ENCODE assay signal across 8 mouse cellular contexts in genomic region chr17:36835591-36836426, GRCm38 (mm10). TPM values are rescaled to one million over a fixed set of nuclear protein-coding genes. Genes with fewer than 3 reads are reported as not detected.
DNase-seq lines count a peak whose midpoint lies in the region; ATAC-seq and TF ChIP-seq lines count a peak whose summit lies in the region.

No protein-coding gene starts in this region.

- H3K4me1 ChIP-seq in embryonic fibroblast, embryonic 13.5 days (ENCODE audit: control insufficient read depth, insufficient read depth, low read length) = peaks cover 3% of the 10 kb centered on the region; the same call in 1 of the 2 replicates
- 0 out of 2 replicates have a peak, but pooled peaks cover 4% of the 10 kb centered on the region for H3K4me1 ChIP-seq in midbrain, postnatal 0 days (ENCODE audit: insufficient read depth, low read length)
- peaks cover 10% of the 10 kb centered on the region for H3K4me1 ChIP-seq in stomach, embryonic 15.5 days

- H3K9me3 ChIP-seq in midbrain, postnatal 0 days (ENCODE audit: low read length) = no peaks in the 10 kb centered on the region
- no peaks in the 10 kb centered on the region for H3K9me3 ChIP-seq in stomach, embryonic 15.5 days

- peak overlapping the region; percentile 56 for H3K4me2 ChIP-seq in midbrain, postnatal 0 days (ENCODE audit: low read depth, low read length, poor library complexity, severe bottlenecking)
- H3K4me2 ChIP-seq in stomach, embryonic 15.5 days = peak overlapping the region; percentile 69

- DNase-seq in A20 (ENCODE audit: low read depth, low spot score) (peak; percentile 11), liver (peak; percentile 81)
- DNase-seq in adrenal gland, postnatal 14 days = peak; percentile 79
- DNase-seq in heart, adult 9 months (ENCODE audit: low spot score in 2 of 2) = peak; percentile 61 to 65
- peak; percentile 73 for DNase-seq in kidney, adult 9 months
- peak; percentile 60 for DNase-seq in midbrain, postnatal 0 days (ENCODE audit: low spot score)

- peak overlapping the region; percentile 30; the same call in 1 of the 2 replicates for H3K4me3 ChIP-seq in embryonic fibroblast, embryonic 13.5 days (ENCODE audit: insufficient read depth, low read length)
- peak overlapping the region; percentile 86 for H3K4me3 ChIP-seq in midbrain, postnatal 0 days (ENCODE audit: low read depth, low read length)
- H3K4me3 ChIP-seq in stomach, embryonic 15.5 days (replicated peaks) = peak overlapping the region; percentile 73

- H3K27ac ChIP-seq in embryonic fibroblast, embryonic 13.5 days (ENCODE audit: insufficient read depth, low read length) = peak overlapping the region; percentile 80
- H3K27ac ChIP-seq in midbrain, postnatal 0 days (ENCODE audit: low read depth, low read length) = peak overlapping the region; percentile 76; the same call in 1 of the 2 replicates
- peak overlapping the region; percentile 92 for H3K27ac ChIP-seq in stomach, embryonic 15.5 days

- TF ChIP-seq POLR2A in embryonic fibroblast, embryonic 13.5 days (IDR thresholded peaks at IDR 0.05; ENCODE audit: low read depth, low read length) = no peak

- H3K27me3 ChIP-seq in midbrain, postnatal 0 days (ENCODE audit: insufficient read depth, low read length) = no peaks in the 10 kb centered on the region
- H3K27me3 ChIP-seq in stomach, embryonic 15.5 days (replicated peaks) = no peaks in the 10 kb centered on the region

- TF ChIP-seq CTCF in embryonic fibroblast, embryonic 13.5 days (IDR thresholded peaks at IDR 0.05; ENCODE audit: borderline replicate concordance, insufficient read depth, low read length) = no peak
- TF ChIP-seq CTCF in midbrain, postnatal 0 days (IDR thresholded peaks at IDR 0.05) = peak; percentile 44

- WGBS in midbrain, postnatal 0 days = 36% methylated on average over 12 of the region's 12 CpGs
- WGBS in stomach, embryonic 15.5 days = 31% methylated on average over 12 of the region's 12 CpGs

- peak; percentile 10; the same call in 1 of the 2 replicates for ATAC-seq in midbrain, postnatal 0 days (ENCODE audit: low FRiP score)
- no peak for ATAC-seq in stomach, embryonic 15.5 days (ENCODE audit: insufficient read depth, low FRiP score, low read depth)

- H3K36me3 ChIP-seq in midbrain, postnatal 0 days (ENCODE audit: insufficient read depth, low read length) = no peaks in the 10 kb centered on the region
- H3K36me3 ChIP-seq in stomach, embryonic 15.5 days = no peaks in the 10 kb centered on the region

- no peak overlapping the region for H3K9ac ChIP-seq in midbrain, postnatal 0 days (replicated peaks; ENCODE audit: low read length, poor library complexity, severe bottlenecking)
- H3K9ac ChIP-seq in stomach, embryonic 15.5 days = no peak overlapping the region

RNA-seq across cellular contexts. Expression of gene Trim26, which starts 1.1 kb away (rescaled TPM):
- total RNA-seq in adrenal gland, postnatal 14 days (2021) = 45.3 and 55.8 TPM in 2 replicates
- polyA plus RNA-seq in embryonic fibroblast, embryonic 13.5 days (2011; ENCODE audit: insufficient read length, low read depth, missing spikeins) = 46.6 and 49.5 TPM in 2 replicates
- 29.8 and 31.4 TPM in 2 replicates for total RNA-seq in midbrain, postnatal 0 days (2014; rRNA removed)
- polyA plus RNA-seq in midbrain, postnatal 0 days (2015; fragmentation: Nextera tagmentation; extraction: Ambion mirVana) = 37.9 and 44.3 TPM in 2 replicates
- polyA plus RNA-seq in stomach, embryonic 15.5 days (2015; fragmentation: Nextera tagmentation; extraction: Ambion mirVana) = 41.0 and 42.2 TPM in 2 replicates

RNA-seq across cellular contexts. Expression of gene H2-M10.6, which starts 23.8 kb away (rescaled TPM):
- total RNA-seq in adrenal gland, postnatal 14 days (2021) = not detected in 2 replicates
- not detected in 2 replicates for polyA plus RNA-seq in embryonic fibroblast, embryonic 13.5 days (2011; ENCODE audit: insufficient read length, low read depth, missing spikeins)
- total RNA-seq in midbrain, postnatal 0 days (2014; rRNA removed) = not detected in 2 replicates
- not detected in 2 replicates for polyA plus RNA-seq in midbrain, postnatal 0 days (2015; fragmentation: Nextera tagmentation; extraction: Ambion mirVana)
- polyA plus RNA-seq in stomach, embryonic 15.5 days (2015; fragmentation: Nextera tagmentation; extraction: Ambion mirVana) = not detected in 2 replicates

RNA-seq across cellular contexts. Expression of gene Trim15, which starts 31.2 kb away (rescaled TPM):
- total RNA-seq in adrenal gland, postnatal 14 days (2021) = not detected in 2 replicates
- polyA plus RNA-seq in embryonic fibroblast, embryonic 13.5 days (2011; ENCODE audit: insufficient read length, low read depth, missing spikeins) = not detected in 2 replicates
- total RNA-seq in midbrain, postnatal 0 days (2014; rRNA removed) = 0.27 and 0.33 TPM in 2 replicates
- 0.73 and 0.90 TPM in 2 replicates for polyA plus RNA-seq in midbrain, postnatal 0 days (2015; fragmentation: Nextera tagmentation; extraction: Ambion mirVana)
- polyA plus RNA-seq in stomach, embryonic 15.5 days (2015; fragmentation: Nextera tagmentation; extraction: Ambion mirVana) = 1.2 and 1.4 TPM in 2 replicates

RNA-seq across cellular contexts. Expression of gene Trim10, which starts 33.6 kb away (rescaled TPM):
- 1.3 and 6.7 TPM in 2 replicates for total RNA-seq in adrenal gland, postnatal 14 days (2021)
- not detected in 2 replicates for polyA plus RNA-seq in embryonic fibroblast, embryonic 13.5 days (2011; ENCODE audit: insufficient read length, low read depth, missing spikeins)
- total RNA-seq in midbrain, postnatal 0 days (2014; rRNA removed) = 0.22 and 0.24 TPM in 2 replicates
- polyA plus RNA-seq in midbrain, postnatal 0 days (2015; fragmentation: Nextera tagmentation; extraction: Ambion mirVana) = 0.16 and 0.17 TPM in 2 replicates
- 9.3 and 25.4 TPM in 2 replicates for polyA plus RNA-seq in stomach, embryonic 15.5 days (2015; fragmentation: Nextera tagmentation; extraction: Ambion mirVana)

RNA-seq across cellular contexts. Expression of gene Trim40, which starts 54.1 kb away (rescaled TPM):
- total RNA-seq in adrenal gland, postnatal 14 days (2021) = not detected in 2 replicates
- not detected in 2 replicates for polyA plus RNA-seq in embryonic fibroblast, embryonic 13.5 days (2011; ENCODE audit: insufficient read length, low read depth, missing spikeins)
- total RNA-seq in midbrain, postnatal 0 days (2014; rRNA removed) = not detected in 2 replicates
- 0.19 and 0.25 TPM in 2 replicates for polyA plus RNA-seq in midbrain, postnatal 0 days (2015; fragmentation: Nextera tagmentation; extraction: Ambion mirVana)
- polyA plus RNA-seq in stomach, embryonic 15.5 days (2015; fragmentation: Nextera tagmentation; extraction: Ambion mirVana) = 0.06 and 0.08 TPM in 2 replicates

Comparison
In these comparisons a context has a peak if more than half of its experiments do, and no peak if none do; other contexts are left out.
1. DNase-seq: peak in every context shown above with its lines; median percentile 81 in liver; 79 in adrenal gland, postnatal 14 days; 73 in kidney, adult 9 months; 63 in heart, adult 9 months; 60 in midbrain, postnatal 0 days; 11 in A20.
2. H3K4me3 ChIP-seq: peak in every context shown above with its lines; median percentile 86 in midbrain, postnatal 0 days; 73 in stomach, embryonic 15.5 days; 30 in embryonic fibroblast, embryonic 13.5 days.